Mouse (Mus musculus): ENCODE measurements around the gene B4gat1. TPM values are rescaled to one million over a fixed set of nuclear protein-coding genes. Genes with fewer than 3 reads are reported as not detected.

The B4gat1 gene
- polyA plus RNA-seq, 1 experiment from 2014 or later, result 19.1 TPM

GRCm38 (mm10) chr19:5017611-5018010 is 21.0 kb upstream of the B4gat1 start:
- Histone ChIP-seq H3K4me1 (replicated peaks; ENCODE audit: control insufficient read depth, insufficient read depth, low read length) (no peaks in the 10 kb centered on the region), H3K9me3 (ENCODE audit: control insufficient read depth, low read length) (no peaks in the 10 kb centered on the region), H3K4me3 (ENCODE audit: low read depth, low read length) (no peak overlapping the region), H3K36me3 (ENCODE audit: control insufficient read depth, insufficient read depth, low read length) (no peaks in the 10 kb centered on the region), H3K27me3 (replicated peaks; ENCODE audit: control insufficient read depth, insufficient read depth, low read length) (no peaks in the 10 kb centered on the region), H3K4me2 (no peak overlapping the region), H3K9ac (ENCODE audit: low read depth, low read length) (no peak overlapping the region), H3K27ac (ENCODE audit: low read depth, low read length) (no peak overlapping the region)
- DNase-seq (ENCODE audit: low spot score) (no peak), ATAC-seq (replicated peaks; ENCODE audit: low FRiP score) (no peak)
- WGBS, result 82% methylated on average over 4 of the region's 4 CpGs

- Histone ChIP-seq H3K27me3 (replicated peaks; ENCODE audit: control insufficient read depth, insufficient read depth, low read length) (no peaks in the 10 kb centered on the region), H3K4me3 (ENCODE audit: low read depth, low read length) (no peak overlapping the region), H3K4me1 (replicated peaks; ENCODE audit: control insufficient read depth, insufficient read depth, low read length) (no peaks in the 10 kb centered on the region), H3K36me3 (ENCODE audit: control insufficient read depth, insufficient read depth, low read length) (no peaks in the 10 kb centered on the region), H3K27ac (ENCODE audit: low read depth, low read length) (no peak overlapping the region), H3K9me3 (ENCODE audit: control insufficient read depth, low read length) (no peaks in the 10 kb centered on the region), H3K4me2 (no peak overlapping the region), H3K9ac (ENCODE audit: low read depth, low read length) (no peak overlapping the region)
- DNase-seq (ENCODE audit: low spot score) (no peak), ATAC-seq (replicated peaks; ENCODE audit: low FRiP score) (no peak)
- WGBS, result 87% methylated on average over 3 of the region's 3 CpGs
These were observed 20.4 kb upstream of the B4gat1 start for GRCm38 (mm10) chr19:5018191-5018590.

DNA sequence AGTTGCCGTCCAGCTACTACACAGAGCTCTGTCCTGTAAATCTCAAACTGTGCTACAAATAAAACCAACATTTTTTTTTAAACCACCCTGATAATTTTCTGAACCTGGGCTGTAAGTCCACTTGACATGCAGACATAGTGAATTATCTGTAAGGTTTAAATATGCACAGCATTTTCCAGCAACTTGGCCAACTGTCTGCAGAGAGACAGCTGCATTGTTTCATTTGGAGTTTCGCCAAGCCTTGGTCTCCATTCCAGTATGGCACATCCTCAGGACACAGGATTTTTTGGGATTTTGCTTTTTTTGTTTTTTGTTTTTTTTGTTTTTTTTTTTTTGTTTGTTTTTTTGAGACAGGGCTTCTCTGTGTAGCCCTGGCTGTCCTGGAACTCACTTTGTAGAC is 17.2 kb upstream of the B4gat1 start:
- Histone ChIP-seq H3K4me1 (replicated peaks; ENCODE audit: control insufficient read depth, insufficient read depth, low read length) (peaks cover 4% of the 10 kb centered on the region; the same call in 1 of the 2 replicates), H3K9me3 (ENCODE audit: control insufficient read depth, low read length) (no peaks in the 10 kb centered on the region), H3K9ac (ENCODE audit: low read depth, low read length) (no peak overlapping the region), H3K4me2 (no peak overlapping the region), H3K27me3 (replicated peaks; ENCODE audit: control insufficient read depth, insufficient read depth, low read length) (no peaks in the 10 kb centered on the region), H3K27ac (ENCODE audit: low read depth, low read length) (no peak overlapping the region), H3K36me3 (ENCODE audit: control insufficient read depth, insufficient read depth, low read length) (no peaks in the 10 kb centered on the region; the same call in 1 of the 2 replicates), H3K4me3 (ENCODE audit: low read depth, low read length) (no peak overlapping the region)
- WGBS, result 77% methylated on average over 2 of the region's 2 CpGs
- ATAC-seq (replicated peaks; ENCODE audit: low FRiP score) (no peak), DNase-seq (ENCODE audit: low spot score) (no peak)

DNA sequence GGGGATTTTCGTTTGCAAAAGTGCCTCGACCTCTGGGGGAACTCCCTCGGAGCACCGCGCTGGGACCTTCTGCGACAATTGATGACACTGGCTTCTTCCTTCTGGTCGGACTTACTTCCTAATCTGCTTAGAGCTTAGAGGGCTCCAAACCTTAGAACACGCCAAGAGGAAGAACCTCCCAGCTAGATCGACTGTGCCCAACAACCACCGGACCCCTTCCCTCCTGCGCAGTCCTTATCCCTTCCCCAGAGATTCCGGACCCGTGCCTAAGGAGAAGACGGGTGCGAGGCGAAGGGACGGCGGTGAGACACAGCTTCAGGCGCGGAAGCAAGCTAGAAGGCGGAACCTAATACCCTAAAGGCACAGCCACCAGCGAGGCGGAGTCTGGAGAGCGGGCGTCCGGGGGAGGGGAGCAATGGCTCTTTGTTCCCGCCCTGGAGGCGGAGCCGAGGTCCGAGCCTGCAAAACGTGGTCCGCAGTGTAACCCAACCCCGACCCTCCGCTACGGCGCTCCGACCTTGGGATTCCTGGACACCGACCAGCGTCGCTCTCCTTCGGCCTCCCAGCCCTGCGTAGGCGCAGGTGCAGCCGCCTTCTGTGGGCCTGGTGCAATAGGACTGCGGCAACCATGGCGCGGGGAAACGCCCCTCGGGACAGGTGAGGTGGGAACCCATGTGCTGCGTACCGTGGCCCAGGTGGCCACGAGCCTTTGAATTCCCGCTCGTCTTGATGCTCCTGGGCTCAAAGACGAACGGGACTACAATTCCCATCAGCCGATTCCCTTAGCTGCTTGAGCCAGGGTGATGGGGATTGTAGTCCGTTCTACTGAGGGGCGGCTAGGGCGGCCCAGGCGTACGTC is 14.8 kb upstream of the B4gat1 start, which contains the start of gene Slc29a2:
Gene Slc29a2 (plus strand): TSS at position 240 of the 859 bp plus-strand sequence.
- ATAC-seq (replicated peaks; ENCODE audit: low FRiP score) (peak; percentile 94), DNase-seq (ENCODE audit: low spot score) (peak; percentile 92)
- WGBS, result under 1% methylated on average over 62 of the region's 62 CpGs
- H3K27ac ChIP-seq (ENCODE audit: low read depth, low read length), result peak within 1 kb of the TSS; percentile 72
- H3K27me3 ChIP-seq (replicated peaks; ENCODE audit: control insufficient read depth, insufficient read depth, low read length), result no peaks in the 10 kb centered on the region
- H3K4me1 ChIP-seq (replicated peaks; ENCODE audit: control insufficient read depth, insufficient read depth, low read length), result peaks cover 4% of the 10 kb centered on the region; the same call in 1 of the 2 replicates
- peak within 1 kb of the TSS; percentile 70 for H3K9ac ChIP-seq (ENCODE audit: low read depth, low read length)
- no peaks in the 10 kb centered on the region; the same call in 1 of the 2 replicates for H3K36me3 ChIP-seq (ENCODE audit: control insufficient read depth, insufficient read depth, low read length)
- peak within 1 kb of the TSS; percentile 88 for H3K4me2 ChIP-seq
- no peaks in the 10 kb centered on the region for H3K9me3 ChIP-seq (ENCODE audit: control insufficient read depth, low read length)
- H3K4me3 ChIP-seq (ENCODE audit: low read depth, low read length), result peak within 1 kb of the TSS; percentile 72

DNA sequence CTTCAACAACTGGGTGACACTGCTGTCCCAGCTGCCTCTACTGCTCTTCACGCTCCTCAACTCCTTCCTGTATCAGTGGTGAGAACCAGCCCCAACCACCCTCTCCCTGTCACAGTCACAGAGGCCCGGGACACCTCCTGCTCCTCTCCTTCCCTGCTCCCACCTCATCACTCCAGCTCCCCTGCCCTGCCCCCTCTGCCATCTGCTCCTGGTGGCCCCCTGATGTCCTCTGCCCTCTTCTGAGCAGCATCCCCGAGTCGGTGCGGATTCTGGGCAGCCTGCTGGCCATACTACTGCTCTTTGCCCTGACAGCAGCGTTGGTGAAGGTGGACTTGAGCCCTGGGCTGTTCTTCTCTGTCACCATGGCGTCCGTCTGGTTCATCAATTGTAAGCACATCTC is 12.5 kb upstream of the B4gat1 start:
- H3K36me3 ChIP-seq (ENCODE audit: control insufficient read depth, insufficient read depth, low read length), result peaks cover 3% of the 10 kb centered on the region; the same call in 1 of the 2 replicates
- H3K9ac ChIP-seq (ENCODE audit: low read depth, low read length), result no peak overlapping the region
- DNase-seq (ENCODE audit: low spot score) (no peak), ATAC-seq (replicated peaks; ENCODE audit: low FRiP score) (no peak)
- H3K27ac ChIP-seq (ENCODE audit: low read depth, low read length), result no peak overlapping the region
- H3K4me3 ChIP-seq (ENCODE audit: low read depth, low read length), result no peak overlapping the region
- no peak overlapping the region for H3K4me2 ChIP-seq
- WGBS, result 83% methylated on average over 8 of the region's 8 CpGs
- no peaks in the 10 kb centered on the region for H3K9me3 ChIP-seq (ENCODE audit: control insufficient read depth, low read length)
- H3K4me1 ChIP-seq (replicated peaks; ENCODE audit: control insufficient read depth, insufficient read depth, low read length), result peaks cover 4% of the 10 kb centered on the region; the same call in 1 of the 2 replicates
- no peaks in the 10 kb centered on the region for H3K27me3 ChIP-seq (replicated peaks; ENCODE audit: control insufficient read depth, insufficient read depth, low read length)

- H3K27me3 ChIP-seq (replicated peaks; ENCODE audit: control insufficient read depth, insufficient read depth, low read length), result no peaks in the 10 kb centered on the region
- no peak overlapping the region for H3K4me3 ChIP-seq (ENCODE audit: low read depth, low read length)
- H3K4me2 ChIP-seq, result no peak overlapping the region
- ATAC-seq (replicated peaks; ENCODE audit: low FRiP score) (no peak), DNase-seq (ENCODE audit: low spot score) (no peak)
- peaks cover 6% of the 10 kb centered on the region; the same call in 1 of the 2 replicates for H3K36me3 ChIP-seq (ENCODE audit: control insufficient read depth, insufficient read depth, low read length)
- H3K9ac ChIP-seq (ENCODE audit: low read depth, low read length), result no peak overlapping the region
- WGBS, result 78% methylated on average over 3 of the region's 3 CpGs
- H3K4me1 ChIP-seq (replicated peaks; ENCODE audit: control insufficient read depth, insufficient read depth, low read length), result peaks cover 3% of the 10 kb centered on the region; the same call in 1 of the 2 replicates
- H3K27ac ChIP-seq (ENCODE audit: low read depth, low read length), result no peak overlapping the region
- no peaks in the 10 kb centered on the region for H3K9me3 ChIP-seq (ENCODE audit: control insufficient read depth, low read length)
These were observed 5.9 kb upstream of the B4gat1 start for GRCm38 (mm10) chr19:5032686-5033085.

GRCm38 (mm10) chr19:5036577-5036976 is 2.0 kb upstream of the B4gat1 start:
- Histone ChIP-seq H3K9me3 (ENCODE audit: control insufficient read depth, low read length) (no peaks in the 10 kb centered on the region), H3K4me2 (no peak overlapping the region), H3K4me3 (ENCODE audit: low read depth, low read length) (no peak overlapping the region), H3K9ac (ENCODE audit: low read depth, low read length) (no peak overlapping the region), H3K27ac (ENCODE audit: low read depth, low read length) (no peak overlapping the region), H3K36me3 (ENCODE audit: control insufficient read depth, insufficient read depth, low read length) (no peaks in the 10 kb centered on the region), H3K27me3 (replicated peaks; ENCODE audit: control insufficient read depth, insufficient read depth, low read length) (no peaks in the 10 kb centered on the region), H3K4me1 (replicated peaks; ENCODE audit: control insufficient read depth, insufficient read depth, low read length) (peaks cover 22% of the 10 kb centered on the region)
- DNase-seq (ENCODE audit: low spot score) (no peak), ATAC-seq (replicated peaks; ENCODE audit: low FRiP score) (no peak)
- WGBS, result 65% methylated on average over 4 of the region's 4 CpGs

GRCm38 (mm10) chr19:5037678-5038571 is 701 bp upstream of the B4gat1 start:
- Histone ChIP-seq H3K9me3 (ENCODE audit: control insufficient read depth, low read length) (no peaks in the 10 kb centered on the region), H3K4me1 (replicated peaks; ENCODE audit: control insufficient read depth, insufficient read depth, low read length) (peaks cover 28% of the 10 kb centered on the region), H3K4me3 (ENCODE audit: low read depth, low read length) (peak overlapping the region; percentile 92), H3K36me3 (ENCODE audit: control insufficient read depth, insufficient read depth, low read length) (no peaks in the 10 kb centered on the region), H3K4me2 (peak overlapping the region; percentile 94), H3K9ac (ENCODE audit: low read depth, low read length) (peak overlapping the region; percentile 73), H3K27me3 (replicated peaks; ENCODE audit: control insufficient read depth, insufficient read depth, low read length) (no peaks in the 10 kb centered on the region), H3K27ac (ENCODE audit: low read depth, low read length) (peak overlapping the region; percentile 28; the same call in 1 of the 2 replicates)
- ATAC-seq (replicated peaks; ENCODE audit: low FRiP score) (peak; percentile 38), DNase-seq (ENCODE audit: low spot score) (peak; percentile 86)
- WGBS, result 4% methylated on average over 32 of the region's 32 CpGs

Data from liver, embryonic 11.5 days (tissue).